Mouse (Mus musculus) embryonic facial prominence, embryonic 14.5 days (tissue): ENCODE results near the gene Pip5k1b. TPM values are rescaled to one million over a fixed set of nuclear protein-coding genes. Genes with fewer than 3 reads are reported as not detected.
A peak's percentile ranks its signal among the peaks of the same experiment; 100 is the strongest.

Experiments
- ATAC-seq: fragments of 200-750 bp; cut with Nextera tagmentation; 2 replicates; pipeline ENCODE4 v1.8.0; 2017; ENCODE audit warnings: low read depth, moderate number of reproducible peaks, moderate TSS enrichment
- DNase-seq: peaks from one replicate; pipeline ENCODE4 v3.0.0-alpha.2; 2015; ENCODE audit warnings: low spot score
- H3K27ac ChIP-seq: fragments of 300-500 bp; sonication (generic); replicated peaks from 2 replicates; pipeline ENCODE4 v1.5.1; 2014; ENCODE audit warnings: low read depth, mild to moderate bottlenecking, low read length, moderate library complexity
- H3K27me3 ChIP-seq: fragments of 300-500 bp; sonication (generic); replicated peaks from 2 replicates; pipeline ENCODE4 v1.6.1; 2014; ENCODE audit warnings: low read length; ENCODE audit not compliant: control insufficient read depth, insufficient read depth
- H3K36me3 ChIP-seq: fragments of 300-500 bp; sonication (generic); 2 replicates; pipeline ENCODE4 v1.6.1; 2014; ENCODE audit warnings: low read length, mixed read lengths; ENCODE audit not compliant: control insufficient read depth, insufficient read depth
- H3K4me1 ChIP-seq: fragments of 300-500 bp; sonication (generic); 2 replicates; pipeline ENCODE4 v1.6.1; 2014; ENCODE audit warnings: antibody characterized with exemption, low read length; ENCODE audit not compliant: control insufficient read depth, insufficient read depth
- H3K4me2 ChIP-seq: fragments of 300-500 bp; sonication (generic); 2 replicates; pipeline ENCODE4 v1.6.1; 2014; ENCODE audit warnings: low read depth, mild to moderate bottlenecking, low read length, moderate library complexity, mixed read lengths
- H3K4me3 ChIP-seq: fragments of 300-500 bp; sonication (generic); 2 replicates; pipeline ENCODE4 v1.5.1; 2014; ENCODE audit warnings: low read depth, mild to moderate bottlenecking, low read length
- H3K9ac ChIP-seq: fragments of 300-500 bp; sonication (generic); 2 replicates; pipeline ENCODE4 v1.6.1; 2014; ENCODE audit warnings: low read depth, mild to moderate bottlenecking, low read length, moderate library complexity, mixed read lengths
- H3K9me3 ChIP-seq: fragments of 300-500 bp; sonication (generic); 2 replicates; pipeline ENCODE4 v1.6.1; 2016; ENCODE audit warnings: low read length; ENCODE audit not compliant: control insufficient read depth
- WGBS: fragments of 180-500 bp; shearing (Covaris S2); extraction: QIAGEN DNeasy Blood & Tissue Kit; methylation state at CpG from one replicate; pipeline ENCODE4 v1.1.7; 2014; 5-methylcytosine and 5-hydroxymethylcytosine counted together
- polyA plus RNA-seq: library from polyadenylated mRNA; unstranded; fragments of >200 nt; fragmentation: Nextera tagmentation; extraction: Ambion mirVana; gene quantifications from 2 replicates; pipeline ENCODE4 v1.2.1, GENCODE M21; 2014

Gene Pip5k1b
- polyA plus RNA-seq, 1 experiment from 2014 or later: 1.6 TPM

DNA sequence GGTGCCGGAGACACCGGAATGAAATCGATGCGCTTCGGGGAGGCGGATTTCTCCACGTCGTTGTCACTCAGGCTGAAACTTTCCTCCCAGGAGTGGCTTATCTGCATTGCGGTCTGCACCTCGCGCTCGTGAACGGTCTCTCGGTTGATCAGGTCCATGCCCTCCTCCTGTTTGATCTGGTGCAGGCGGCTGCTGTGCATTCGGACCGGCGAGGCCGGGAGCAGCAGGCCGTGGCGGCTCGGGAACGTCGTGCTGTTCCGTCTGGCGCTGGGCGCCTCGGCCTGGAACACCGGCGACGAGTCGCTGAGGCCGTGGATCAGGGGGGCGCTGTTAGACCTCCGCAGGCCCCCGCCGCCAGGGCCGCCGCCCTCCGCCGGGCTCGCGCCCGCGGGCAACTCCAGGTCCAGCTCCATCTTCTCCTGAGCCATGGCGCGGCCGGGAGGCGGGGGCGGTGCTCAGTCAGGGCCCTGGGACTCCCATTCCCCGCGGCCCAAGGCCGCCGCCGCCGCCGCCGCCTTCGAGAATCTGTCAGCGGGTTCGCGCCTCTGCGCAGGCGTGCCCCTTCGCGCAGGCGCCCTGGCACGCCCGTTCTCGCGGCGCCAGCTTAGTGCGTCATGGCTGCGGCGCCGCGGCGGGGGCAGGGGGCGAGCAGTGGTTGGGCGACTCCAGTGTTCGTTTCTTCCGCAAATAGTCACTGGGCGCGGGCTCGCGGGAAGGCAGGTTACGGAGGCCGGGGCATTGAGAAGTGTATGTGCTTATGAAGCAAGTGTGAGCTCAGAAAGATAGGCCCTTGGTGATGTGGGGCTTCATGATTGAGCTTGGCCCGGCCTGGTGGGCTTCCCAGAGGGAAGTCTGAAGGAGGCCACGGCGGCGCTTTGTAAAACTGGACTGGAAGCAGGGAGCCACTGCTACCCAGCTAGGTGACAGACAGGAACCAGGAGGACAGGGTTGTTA, 78.5 kb downstream of the Pip5k1b start, which contains the start of gene Fam122a:
Fam122a (minus strand) TSS at position 428 of the 954 bp plus-strand sequence.
- peak within 1 kb of the TSS; percentile 92 for H3K27ac ChIP-seq
- ATAC-seq: peak; percentile 98
- peaks cover 12% of the 10 kb centered on the region for H3K4me1 ChIP-seq
- H3K9ac ChIP-seq: peak within 1 kb of the TSS; percentile 94
- H3K36me3 ChIP-seq: no peaks in the 10 kb centered on the region
- no peaks in the 10 kb centered on the region for H3K9me3 ChIP-seq
- H3K27me3 ChIP-seq: no peaks in the 10 kb centered on the region
- peak within 1 kb of the TSS; percentile 81 for H3K4me3 ChIP-seq
- peak within 1 kb of the TSS; percentile 87 for H3K4me2 ChIP-seq
- WGBS: under 1% methylated on average over 52 of the region's 92 CpGs
- DNase-seq: peak; percentile 95

GRCm38 (mm10) chr19:24476461-24476860, 79.2 kb downstream of the Pip5k1b start:
- no peak for ATAC-seq
- Histone ChIP-seq H3K9ac (peak overlapping the region; percentile 94), H3K36me3 (no peaks in the 10 kb centered on the region), H3K4me3 (peak overlapping the region; percentile 81), H3K27ac (peak overlapping the region; percentile 92), H3K4me1 (peaks cover 12% of the 10 kb centered on the region), H3K9me3 (no peaks in the 10 kb centered on the region), H3K4me2 (peak overlapping the region; percentile 87), H3K27me3 (no peaks in the 10 kb centered on the region)
- WGBS: 0% methylated on average over 11 of the region's 11 CpGs
- peak; percentile 40 for DNase-seq

- Histone ChIP-seq H3K4me3 (0 out of 2 replicates have a peak overlapping the region, but pooled peaks have one; percentile 3), H3K4me2 (peak overlapping the region; percentile 87; the same call in 1 of the 2 replicates), H3K27me3 (no peaks in the 10 kb centered on the region), H3K4me1 (peaks cover 12% of the 10 kb centered on the region), H3K9me3 (no peaks in the 10 kb centered on the region), H3K9ac (no peak overlapping the region), H3K36me3 (no peaks in the 10 kb centered on the region), H3K27ac (no peak overlapping the region)
- DNase-seq (no peak), ATAC-seq (no peak)
- 78% methylated on average over 6 of the region's 6 CpGs for WGBS
These were observed 80.4 kb downstream of the Pip5k1b start for GRCm38 (mm10) chr19:24475281-24475680.

DNA sequence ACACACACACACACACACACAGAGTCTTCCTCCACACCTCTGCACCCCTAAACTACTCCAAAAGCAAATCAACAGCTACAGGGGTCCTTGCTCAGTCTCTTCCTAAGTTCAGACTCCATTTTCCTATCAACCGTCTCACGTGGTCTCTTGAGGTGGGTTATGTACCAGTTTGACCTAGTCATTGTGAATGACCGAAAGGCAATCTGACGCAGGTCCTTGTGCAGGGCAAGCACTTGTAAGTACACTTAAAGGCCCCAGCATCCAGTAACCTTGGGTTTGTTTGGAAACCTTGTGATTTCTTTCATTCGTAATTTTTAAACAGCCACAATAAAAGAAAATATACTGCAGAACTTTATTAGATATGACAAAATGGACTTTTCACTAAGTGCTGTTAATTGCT, 83.2 kb downstream of the Pip5k1b start:
- Histone ChIP-seq H3K9ac (no peak overlapping the region), H3K36me3 (no peaks in the 10 kb centered on the region), H3K27ac (no peak overlapping the region), H3K4me1 (peaks cover 9% of the 10 kb centered on the region), H3K4me3 (no peak overlapping the region), H3K9me3 (no peaks in the 10 kb centered on the region), H3K4me2 (no peak overlapping the region), H3K27me3 (no peaks in the 10 kb centered on the region)
- ATAC-seq: no peak
- WGBS: 91% methylated on average over 5 of the region's 5 CpGs
- DNase-seq: no peak

GRCm38 (mm10) chr19:24471538-24471937, 84.1 kb downstream of the Pip5k1b start:
- H3K27ac ChIP-seq: no peak overlapping the region
- DNase-seq (no peak), ATAC-seq (no peak)
- H3K4me2 ChIP-seq: no peak overlapping the region
- no peak overlapping the region for H3K9ac ChIP-seq
- peaks cover 9% of the 10 kb centered on the region for H3K4me1 ChIP-seq
- no peaks in the 10 kb centered on the region for H3K27me3 ChIP-seq
- H3K36me3 ChIP-seq: no peaks in the 10 kb centered on the region
- no peak overlapping the region for H3K4me3 ChIP-seq
- WGBS: 91% methylated on average over 6 of the region's 6 CpGs
- H3K9me3 ChIP-seq: no peaks in the 10 kb centered on the region

DNA sequence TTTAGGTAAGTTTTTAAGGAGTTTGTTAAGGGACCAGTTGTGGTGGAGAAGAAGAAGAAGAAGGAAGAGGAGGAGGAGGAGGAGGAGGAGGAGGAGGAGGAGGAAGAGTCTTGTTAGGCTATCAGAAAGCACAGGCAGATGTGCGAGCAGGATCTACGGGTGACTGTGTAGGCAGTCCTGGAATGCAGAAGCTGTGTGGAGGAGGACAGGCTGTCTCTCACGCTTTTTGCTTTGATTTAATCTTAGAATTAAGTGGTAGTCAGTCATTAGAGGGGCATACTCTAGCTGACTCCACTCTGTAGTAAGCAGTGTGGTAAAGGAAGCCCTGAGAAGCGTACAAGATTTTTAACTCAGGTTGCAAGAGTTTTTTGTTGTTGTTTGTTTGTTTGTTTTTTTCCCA, 86.5 kb downstream of the Pip5k1b start:
- no peak overlapping the region for H3K4me3 ChIP-seq
- no peak overlapping the region for H3K9ac ChIP-seq
- H3K27me3 ChIP-seq: no peaks in the 10 kb centered on the region
- H3K27ac ChIP-seq: no peak overlapping the region
- no peaks in the 10 kb centered on the region for H3K36me3 ChIP-seq
- H3K4me2 ChIP-seq: no peak overlapping the region
- H3K9me3 ChIP-seq: no peaks in the 10 kb centered on the region
- no peaks in the 10 kb centered on the region for H3K4me1 ChIP-seq
- no peak for ATAC-seq
- 58% methylated on average over 4 of the region's 4 CpGs for WGBS
- DNase-seq: no peak

DNA sequence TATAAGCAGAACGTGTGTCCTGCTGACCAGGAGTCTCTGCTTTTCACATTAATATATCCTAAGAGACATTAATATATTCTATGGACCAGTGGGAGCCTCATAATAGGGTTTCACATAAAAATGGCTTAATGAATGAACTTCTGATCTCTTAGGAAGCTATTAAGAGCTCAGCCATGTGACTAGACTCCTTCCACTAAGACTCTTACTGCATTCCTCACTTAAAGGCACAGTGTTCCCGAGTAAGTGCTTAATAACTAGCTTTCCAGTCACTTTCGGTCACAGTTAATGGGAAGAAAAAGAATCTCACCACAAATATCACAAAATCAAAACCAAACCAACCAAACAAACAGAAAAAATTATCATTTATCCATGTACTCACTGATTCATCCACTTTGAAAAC, 87.1 kb downstream of the Pip5k1b start:
- no peak overlapping the region for H3K27ac ChIP-seq
- WGBS: 61% methylated on average over 3 of the region's 3 CpGs
- no peak overlapping the region for H3K4me2 ChIP-seq
- ATAC-seq (no peak), DNase-seq (no peak)
- H3K4me1 ChIP-seq: no peaks in the 10 kb centered on the region
- H3K4me3 ChIP-seq: no peak overlapping the region
- no peak overlapping the region for H3K9ac ChIP-seq
- 0 out of 2 replicates have a peak, but pooled peaks cover 5% of the 10 kb centered on the region for H3K9me3 ChIP-seq
- H3K27me3 ChIP-seq: no peaks in the 10 kb centered on the region
- H3K36me3 ChIP-seq: no peaks in the 10 kb centered on the region

GRCm38 (mm10) chr19:24463011-24463410, 92.7 kb downstream of the Pip5k1b start:
- Histone ChIP-seq H3K27me3 (no peaks in the 10 kb centered on the region), H3K4me1 (no peaks in the 10 kb centered on the region), H3K9ac (no peak overlapping the region), H3K36me3 (no peaks in the 10 kb centered on the region), H3K4me2 (no peak overlapping the region), H3K27ac (no peak overlapping the region), H3K9me3 (0 out of 2 replicates have a peak, but pooled peaks cover 6% of the 10 kb centered on the region), H3K4me3 (no peak overlapping the region)
- DNase-seq (no peak), ATAC-seq (no peak)
- 81% methylated on average over 3 of the region's 3 CpGs for WGBS
